12 mouse cellular contexts compared by ENCODE assay signal in genomic region chr7:98354160-98354920, GRCm38 (mm10). TPM values are rescaled to one million over a fixed set of nuclear protein-coding genes. Genes with fewer than 3 reads are reported as not detected.
DNase-seq lines count a peak whose midpoint lies in the region; ATAC-seq lines count a peak whose summit lies in the region.
"Had no signal": no experiment of that assay in that cellular context is flagged by ENCODE, and none has a peak within 500 bp of the region (broad histone marks: within the 10 kb centered on the region; RNA-seq: fewer than 3 reads in every experiment).

No protein-coding gene starts in this region.

- no peak overlapping the region for H3K4me3 ChIP-seq in kidney, embryonic 14.5 days (ENCODE audit: low read length)
- no peak overlapping the region for H3K4me3 ChIP-seq in embryonic facial prominence, embryonic 12.5 days
- H3K4me3 ChIP-seq in hindbrain, embryonic 13.5 days = no peak overlapping the region
- H3K4me3 ChIP-seq in midbrain, embryonic 13.5 days (replicated peaks) = no peak overlapping the region
- H3K4me3 ChIP-seq: liver, embryonic 15.5 days; myocyte had no signal

- DNase-seq in kidney, postnatal 10 days = no peak
- DNase-seq in B cell, adult 2 months = no peak
- DNase-seq in cerebellum, postnatal 14 days = no peak
- DNase-seq in heart, postnatal 10 days = no peak
- DNase-seq: cerebellum, adult 9-10 months; thymus, postnatal 25 days had no signal

- H3K27me3 ChIP-seq in kidney, embryonic 14.5 days (ENCODE audit: control insufficient read depth, insufficient read depth, low read length) = no peaks in the 10 kb centered on the region
- H3K27me3 ChIP-seq in embryonic facial prominence, embryonic 12.5 days = no peaks in the 10 kb centered on the region
- H3K27me3 ChIP-seq in hindbrain, embryonic 13.5 days = no peaks in the 10 kb centered on the region
- H3K27me3 ChIP-seq in midbrain, embryonic 13.5 days = no peaks in the 10 kb centered on the region

- intact Hi-C loops in heart, postnatal 10 days (cut with DNase I) = no loop called here

- ATAC-seq in kidney, embryonic 14.5 days (ENCODE audit: low FRiP score, low TSS enrichment) = peak; percentile 45
- ATAC-seq in embryonic facial prominence, embryonic 12.5 days (ENCODE audit: insufficient number of reproducible peaks, insufficient read depth, low FRiP score, low TSS enrichment) = peak; percentile 86
- ATAC-seq in hindbrain, embryonic 13.5 days (ENCODE audit: low FRiP score) = no peak
- peak; percentile 21; the same call in 1 of the 2 replicates for ATAC-seq in midbrain, embryonic 13.5 days

- 22% methylated on average over 12 of the region's 12 CpGs for WGBS in kidney, embryonic 14.5 days
- WGBS in embryonic facial prominence, embryonic 12.5 days = 9% methylated on average over 12 of the region's 12 CpGs
- 45% methylated on average over 12 of the region's 12 CpGs for WGBS in hindbrain, embryonic 13.5 days
- WGBS in midbrain, embryonic 13.5 days = 22% methylated on average over 12 of the region's 12 CpGs

- H3K9ac ChIP-seq in kidney, embryonic 14.5 days (ENCODE audit: low read depth, low read length) = no peak overlapping the region
- H3K9ac ChIP-seq in embryonic facial prominence, embryonic 12.5 days = no peak overlapping the region
- H3K9ac ChIP-seq in hindbrain, embryonic 13.5 days = peak overlapping the region; percentile 15; the same call in 1 of the 2 replicates
- no peak overlapping the region for H3K9ac ChIP-seq in midbrain, embryonic 13.5 days (replicated peaks)
- H3K9ac ChIP-seq: liver, embryonic 15.5 days had no signal

- H3K9me3 ChIP-seq in kidney, embryonic 14.5 days (ENCODE audit: control insufficient read depth, low read length) = no peaks in the 10 kb centered on the region
- H3K9me3 ChIP-seq in embryonic facial prominence, embryonic 12.5 days = no peaks in the 10 kb centered on the region
- no peaks in the 10 kb centered on the region for H3K9me3 ChIP-seq in hindbrain, embryonic 13.5 days
- no peaks in the 10 kb centered on the region for H3K9me3 ChIP-seq in midbrain, embryonic 13.5 days
- H3K9me3 ChIP-seq: liver, embryonic 15.5 days had no signal

- H3K4me1 ChIP-seq in kidney, embryonic 14.5 days (ENCODE audit: control insufficient read depth, insufficient read depth, low read length) = peaks cover 36% of the 10 kb centered on the region
- peaks cover 58% of the 10 kb centered on the region for H3K4me1 ChIP-seq in embryonic facial prominence, embryonic 12.5 days
- H3K4me1 ChIP-seq in hindbrain, embryonic 13.5 days (replicated peaks) = peaks cover 61% of the 10 kb centered on the region
- peaks cover 63% of the 10 kb centered on the region for H3K4me1 ChIP-seq in midbrain, embryonic 13.5 days (replicated peaks)

- peaks cover 21% of the 10 kb centered on the region for H3K36me3 ChIP-seq in kidney, embryonic 14.5 days (ENCODE audit: control insufficient read depth, insufficient read depth, low read length)
- H3K36me3 ChIP-seq in embryonic facial prominence, embryonic 12.5 days = peaks cover 38% of the 10 kb centered on the region
- peaks cover 30% of the 10 kb centered on the region for H3K36me3 ChIP-seq in hindbrain, embryonic 13.5 days
- peaks cover 32% of the 10 kb centered on the region for H3K36me3 ChIP-seq in midbrain, embryonic 13.5 days
- H3K36me3 ChIP-seq: liver, embryonic 15.5 days had no signal

- H3K27ac ChIP-seq in kidney, embryonic 14.5 days (ENCODE audit: low read depth, low read length) = no peak overlapping the region
- peak overlapping the region; percentile 81 for H3K27ac ChIP-seq in embryonic facial prominence, embryonic 12.5 days
- H3K27ac ChIP-seq in hindbrain, embryonic 13.5 days = peak overlapping the region; percentile 40; the same call in 1 of the 2 replicates
- H3K27ac ChIP-seq in midbrain, embryonic 13.5 days = no peak overlapping the region
- H3K27ac ChIP-seq: liver, embryonic 15.5 days had no signal

- H3K4me2 ChIP-seq in kidney, embryonic 14.5 days (replicated peaks; ENCODE audit: low read depth, low read length) = no peak overlapping the region
- H3K4me2 ChIP-seq in embryonic facial prominence, embryonic 12.5 days (replicated peaks) = peak overlapping the region; percentile 29
- H3K4me2 ChIP-seq in hindbrain, embryonic 13.5 days = no peak overlapping the region
- H3K4me2 ChIP-seq in midbrain, embryonic 13.5 days (replicated peaks) = no peak overlapping the region
- H3K4me2 ChIP-seq: liver, embryonic 15.5 days had no signal

RNA-seq across cellular contexts. Expression of gene Tsku, which starts 6.8 kb away (rescaled TPM):
- polyA plus RNA-seq in kidney, embryonic 14.5 days (2014; fragmentation: Nextera tagmentation; extraction: Ambion mirVana) = 12.6 and 12.7 TPM in 2 replicates
- 15.9 and 16.3 TPM in 2 replicates for polyA plus RNA-seq in embryonic facial prominence, embryonic 12.5 days (2016; fragmentation: Nextera tagmentation; extraction: Ambion mirVana)
- polyA plus RNA-seq in hindbrain, embryonic 13.5 days (2015; fragmentation: Nextera tagmentation; extraction: Ambion mirVana) = 9.1 and 10.3 TPM in 2 replicates
- polyA plus RNA-seq in midbrain, embryonic 13.5 days (2015; fragmentation: Nextera tagmentation; extraction: Ambion mirVana) = 6.7 and 7.2 TPM in 2 replicates
- 1 to 10 TPM; 6.5 TPM for total RNA-seq in heart, postnatal 10 days (2021)

RNA-seq across cellular contexts. Expression of gene Acer3, which starts 33.3 kb away (rescaled TPM):
- 25.6 and 27.4 TPM in 2 replicates for polyA plus RNA-seq in kidney, embryonic 14.5 days (2014; fragmentation: Nextera tagmentation; extraction: Ambion mirVana)
- polyA plus RNA-seq in embryonic facial prominence, embryonic 12.5 days (2016; fragmentation: Nextera tagmentation; extraction: Ambion mirVana) = 23.0 and 24.1 TPM in 2 replicates
- 16.6 and 18.3 TPM in 2 replicates for polyA plus RNA-seq in hindbrain, embryonic 13.5 days (2015; fragmentation: Nextera tagmentation; extraction: Ambion mirVana)
- polyA plus RNA-seq in midbrain, embryonic 13.5 days (2015; fragmentation: Nextera tagmentation; extraction: Ambion mirVana) = 13.6 and 14.9 TPM in 2 replicates
- 10 to 100 TPM; 15.7 to 16.0 TPM for total RNA-seq in heart, postnatal 10 days (2021)

Comparison
In these comparisons a context has a peak if more than half of its experiments do, and no peak if none do; other contexts are left out.
1. H3K27ac ChIP-seq: peak in embryonic facial prominence, embryonic 12.5 days (single experiment) and hindbrain, embryonic 13.5 days (single experiment); none in kidney, embryonic 14.5 days (single experiment) and midbrain, embryonic 13.5 days (single experiment).